Mouse (Mus musculus): ENCODE measurements at regions not wholly inside any gene's neighbourhood (a gene's known extent, or its start where the extent isn't known, plus 50 kb on each side); places are given as distances from the start of the nearest gene placed in this dataset.
A peak's percentile ranks its signal among the peaks of the same experiment; 100 is the strongest.

- peak; percentile 54; the same call in 1 of the 2 replicates for ATAC-seq (ENCODE audit: insufficient number of reproducible peaks, low FRiP score, low TSS enrichment, low read depth)
- Histone ChIP-seq H3K4me3 (ENCODE audit: low read depth, low read length) (no peak overlapping the region), H3K4me1 (ENCODE audit: control insufficient read depth, insufficient read depth, low read length) (no peaks in the 10 kb centered on the region), H3K36me3 (ENCODE audit: control insufficient read depth, insufficient read depth, low read length) (no peaks in the 10 kb centered on the region), H3K27ac (replicated peaks; ENCODE audit: low read depth, low read length) (no peak overlapping the region), H3K9me3 (ENCODE audit: control insufficient read depth, low read length) (no peaks in the 10 kb centered on the region), H3K4me2 (ENCODE audit: low read depth, severe bottlenecking) (no peak overlapping the region), H3K27me3 (ENCODE audit: control insufficient read depth, insufficient read depth, low read length) (no peaks in the 10 kb centered on the region), H3K9ac (ENCODE audit: low read length) (no peak overlapping the region)
- DNase-seq (ENCODE audit: low spot score) = peak; percentile 49
- WGBS = 66% methylated on average over 24 of the region's 24 CpGs
Observed at GRCm38 (mm10) chr5:138875180-138876076, 55.5 kb downstream of the Gm5294 start.

- no peak for ATAC-seq (ENCODE audit: insufficient number of reproducible peaks, low FRiP score, low TSS enrichment, low read depth)
- no peak overlapping the region for H3K9ac ChIP-seq (ENCODE audit: low read length)
Observed at GRCm38 (mm10) chr5:138881649-138882226, 61.9 kb downstream of the Gm5294 start.

DNA sequence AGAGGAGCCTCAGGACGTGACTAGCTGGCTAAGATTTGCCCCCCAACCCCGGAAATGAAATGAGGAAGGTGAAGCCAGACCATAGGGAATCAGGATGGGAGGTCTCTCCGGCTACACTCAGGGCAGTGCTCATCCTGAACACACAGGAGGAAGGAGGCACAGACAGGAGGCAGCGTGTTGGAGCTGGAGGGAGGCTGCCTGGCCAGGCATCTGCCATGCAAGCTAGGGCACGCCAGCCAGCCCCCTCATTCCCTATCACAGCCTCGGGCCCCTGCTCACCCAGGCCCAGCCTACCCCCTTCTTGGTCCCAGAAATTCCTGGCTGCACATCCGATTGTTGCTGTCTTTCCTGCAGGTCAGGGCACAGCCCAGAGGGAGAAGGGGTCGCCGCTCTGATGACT, 63.7 kb downstream of the Gm5294 start:
- H3K27me3 ChIP-seq (ENCODE audit: control insufficient read depth, insufficient read depth, low read length) = no peaks in the 10 kb centered on the region
- H3K9ac ChIP-seq (ENCODE audit: low read length) = no peak overlapping the region
- no peak overlapping the region for H3K4me2 ChIP-seq (ENCODE audit: low read depth, severe bottlenecking)
- DNase-seq (ENCODE audit: low spot score) = peak; percentile 29
- H3K27ac ChIP-seq (replicated peaks; ENCODE audit: low read depth, low read length) = no peak overlapping the region
- WGBS = 65% methylated on average over 9 of the region's 9 CpGs
- ATAC-seq (ENCODE audit: insufficient number of reproducible peaks, low FRiP score, low TSS enrichment, low read depth) = no peak
- H3K9me3 ChIP-seq (ENCODE audit: control insufficient read depth, low read length) = no peaks in the 10 kb centered on the region
- H3K36me3 ChIP-seq (ENCODE audit: control insufficient read depth, insufficient read depth, low read length) = no peaks in the 10 kb centered on the region
- no peak overlapping the region for H3K4me3 ChIP-seq (ENCODE audit: low read depth, low read length)
- H3K4me1 ChIP-seq (ENCODE audit: control insufficient read depth, insufficient read depth, low read length) = peaks cover 6% of the 10 kb centered on the region; the same call in 1 of the 2 replicates

More at GRCm38 (mm10) chr5:138881649-138882226, 61.9 kb downstream of the Gm5294 start:
- Histone ChIP-seq H3K27ac (replicated peaks; ENCODE audit: low read depth, low read length) (no peak overlapping the region), H3K4me3 (ENCODE audit: low read depth, low read length) (no peak overlapping the region), H3K4me2 (ENCODE audit: low read depth, severe bottlenecking) (no peak overlapping the region), H3K36me3 (ENCODE audit: control insufficient read depth, insufficient read depth, low read length) (no peaks in the 10 kb centered on the region), H3K4me1 (ENCODE audit: control insufficient read depth, insufficient read depth, low read length) (peaks cover 6% of the 10 kb centered on the region; the same call in 1 of the 2 replicates), H3K9me3 (ENCODE audit: control insufficient read depth, low read length) (no peaks in the 10 kb centered on the region), H3K27me3 (ENCODE audit: control insufficient read depth, insufficient read depth, low read length) (no peaks in the 10 kb centered on the region)
- DNase-seq (ENCODE audit: low spot score) = no peak
- 42% methylated on average over 9 of the region's 9 CpGs for WGBS

- Histone ChIP-seq H3K9me3 (ENCODE audit: control insufficient read depth, low read length) (no peaks in the 10 kb centered on the region), H3K27me3 (ENCODE audit: control insufficient read depth, insufficient read depth, low read length) (no peaks in the 10 kb centered on the region), H3K9ac (ENCODE audit: low read length) (no peak overlapping the region), H3K4me3 (ENCODE audit: low read depth, low read length) (no peak overlapping the region), H3K27ac (replicated peaks; ENCODE audit: low read depth, low read length) (no peak overlapping the region), H3K4me2 (ENCODE audit: low read depth, severe bottlenecking) (no peak overlapping the region), H3K4me1 (ENCODE audit: control insufficient read depth, insufficient read depth, low read length) (peaks cover 6% of the 10 kb centered on the region; the same call in 1 of the 2 replicates), H3K36me3 (ENCODE audit: control insufficient read depth, insufficient read depth, low read length) (no peaks in the 10 kb centered on the region)
- DNase-seq (ENCODE audit: low spot score) (no peak), ATAC-seq (ENCODE audit: insufficient number of reproducible peaks, low FRiP score, low TSS enrichment, low read depth) (no peak)
- WGBS = 77% methylated on average over 3 of the region's 3 CpGs
Observed at GRCm38 (mm10) chr5:138885905-138886304, 66.0 kb downstream of the Gm5294 start.

- no peak for ATAC-seq (ENCODE audit: insufficient number of reproducible peaks, low FRiP score, low TSS enrichment, low read depth)
- H3K9ac ChIP-seq (ENCODE audit: low read length) = no peak overlapping the region
- 68% methylated on average over 9 of the region's 9 CpGs for WGBS
Observed at GRCm38 (mm10) chr5:138888749-138889148, 68.9 kb downstream of the Gm5294 start.

DNA sequence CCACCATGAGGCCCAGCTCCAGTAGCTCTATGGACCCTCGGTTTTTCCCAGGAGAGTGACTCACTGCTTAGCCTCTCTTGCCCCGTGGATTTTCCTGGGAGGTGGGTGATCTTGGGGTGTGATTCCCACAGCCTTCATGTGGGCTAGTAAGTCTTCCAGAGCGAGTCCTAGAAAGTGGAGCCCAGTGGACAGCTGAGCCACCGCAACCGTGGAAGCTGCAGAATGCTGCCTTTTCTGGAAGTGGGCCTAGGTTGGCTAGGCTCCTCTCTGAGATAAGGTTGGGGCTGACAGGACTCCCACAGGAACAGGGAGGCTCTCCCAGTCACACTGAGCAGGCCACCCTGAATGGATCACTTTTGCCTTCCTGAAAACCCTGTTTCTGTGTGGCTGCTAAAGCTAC, 69.9 kb downstream of the Gm5294 start:
- Histone ChIP-seq H3K27ac (replicated peaks; ENCODE audit: low read depth, low read length) (no peak overlapping the region), H3K9me3 (ENCODE audit: control insufficient read depth, low read length) (no peaks in the 10 kb centered on the region), H3K4me3 (ENCODE audit: low read depth, low read length) (no peak overlapping the region), H3K4me2 (ENCODE audit: low read depth, severe bottlenecking) (no peak overlapping the region), H3K36me3 (ENCODE audit: control insufficient read depth, insufficient read depth, low read length) (no peaks in the 10 kb centered on the region), H3K27me3 (ENCODE audit: control insufficient read depth, insufficient read depth, low read length) (no peaks in the 10 kb centered on the region), H3K9ac (ENCODE audit: low read length) (no peak overlapping the region), H3K4me1 (ENCODE audit: control insufficient read depth, insufficient read depth, low read length) (no peaks in the 10 kb centered on the region)
- WGBS = 87% methylated on average over 5 of the region's 5 CpGs
- no peak for DNase-seq (ENCODE audit: low spot score)
- no peak for ATAC-seq (ENCODE audit: insufficient number of reproducible peaks, low FRiP score, low TSS enrichment, low read depth)

More at GRCm38 (mm10) chr5:138888749-138889148, 68.9 kb downstream of the Gm5294 start:
- no peaks in the 10 kb centered on the region for H3K36me3 ChIP-seq (ENCODE audit: control insufficient read depth, insufficient read depth, low read length)
- DNase-seq (ENCODE audit: low spot score) = no peak
- H3K4me3 ChIP-seq (ENCODE audit: low read depth, low read length) = no peak overlapping the region
- no peak overlapping the region for H3K27ac ChIP-seq (replicated peaks; ENCODE audit: low read depth, low read length)
- H3K9me3 ChIP-seq (ENCODE audit: control insufficient read depth, low read length) = no peaks in the 10 kb centered on the region
- no peaks in the 10 kb centered on the region for H3K4me1 ChIP-seq (ENCODE audit: control insufficient read depth, insufficient read depth, low read length)
- no peak overlapping the region for H3K4me2 ChIP-seq (ENCODE audit: low read depth, severe bottlenecking)
- H3K27me3 ChIP-seq (ENCODE audit: control insufficient read depth, insufficient read depth, low read length) = no peaks in the 10 kb centered on the region

DNA sequence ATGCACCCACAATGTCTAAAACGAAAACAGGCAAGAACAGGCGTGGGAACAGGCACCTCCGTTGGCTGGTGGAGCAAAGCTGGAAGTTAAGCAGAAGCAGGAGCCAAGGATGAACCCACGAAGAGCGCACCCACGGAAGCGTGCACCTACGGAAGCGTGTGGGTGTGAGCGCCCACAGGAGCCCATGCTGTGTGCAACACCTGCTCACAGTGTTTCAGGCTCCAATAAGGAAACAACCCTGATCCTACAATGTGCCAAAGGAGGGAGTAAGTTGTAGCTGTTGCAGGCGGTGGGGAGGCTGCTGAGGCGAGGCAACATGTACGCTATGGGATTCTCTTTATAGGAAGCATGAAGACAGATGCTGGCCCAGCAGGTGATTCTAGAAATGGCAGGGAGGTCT, 74.6 kb downstream of the Gm5294 start:
- Histone ChIP-seq H3K4me2 (ENCODE audit: low read depth, severe bottlenecking) (no peak overlapping the region), H3K4me1 (ENCODE audit: control insufficient read depth, insufficient read depth, low read length) (no peaks in the 10 kb centered on the region), H3K9ac (ENCODE audit: low read length) (no peak overlapping the region), H3K4me3 (ENCODE audit: low read depth, low read length) (no peak overlapping the region), H3K36me3 (ENCODE audit: control insufficient read depth, insufficient read depth, low read length) (no peaks in the 10 kb centered on the region), H3K9me3 (ENCODE audit: control insufficient read depth, low read length) (no peaks in the 10 kb centered on the region), H3K27me3 (ENCODE audit: control insufficient read depth, insufficient read depth, low read length) (no peaks in the 10 kb centered on the region), H3K27ac (replicated peaks; ENCODE audit: low read depth, low read length) (no peak overlapping the region)
- DNase-seq (ENCODE audit: low spot score) (no peak), ATAC-seq (ENCODE audit: insufficient number of reproducible peaks, low FRiP score, low TSS enrichment, low read depth) (no peak)
- 93% methylated on average over 13 of the region's 13 CpGs for WGBS

GRCm38 (mm10) chr5:138897255-138897654, 77.4 kb downstream of the Gm5294 start:
- H3K4me3 ChIP-seq (ENCODE audit: low read depth, low read length) = no peak overlapping the region
- no peaks in the 10 kb centered on the region for H3K27me3 ChIP-seq (ENCODE audit: control insufficient read depth, insufficient read depth, low read length)
- no peaks in the 10 kb centered on the region for H3K36me3 ChIP-seq (ENCODE audit: control insufficient read depth, insufficient read depth, low read length)
- DNase-seq (ENCODE audit: low spot score) (no peak), ATAC-seq (ENCODE audit: insufficient number of reproducible peaks, low FRiP score, low TSS enrichment, low read depth) (no peak)
- no peaks in the 10 kb centered on the region for H3K9me3 ChIP-seq (ENCODE audit: control insufficient read depth, low read length)
- no peak overlapping the region for H3K9ac ChIP-seq (ENCODE audit: low read length)
- no peak overlapping the region for H3K4me2 ChIP-seq (ENCODE audit: low read depth, severe bottlenecking)
- H3K27ac ChIP-seq (replicated peaks; ENCODE audit: low read depth, low read length) = no peak overlapping the region
- H3K4me1 ChIP-seq (ENCODE audit: control insufficient read depth, insufficient read depth, low read length) = no peaks in the 10 kb centered on the region
